ENCODE assay signal across 21 mouse cellular contexts in genomic region chr19:40325381-40325780, GRCm38 (mm10). TPM values are rescaled to one million over a fixed set of nuclear protein-coding genes. Genes with fewer than 3 reads are reported as not detected.
A peak's percentile ranks its signal among the peaks of the same experiment; 100 is the strongest.
DNase-seq lines count a peak whose midpoint lies in the region; ATAC-seq and TF ChIP-seq lines count a peak whose summit lies in the region.
"Had no signal": no experiment of that assay in that cellular context is flagged by ENCODE, and none has a peak within 500 bp of the region (broad histone marks: within the 10 kb centered on the region; RNA-seq: fewer than 3 reads in every experiment).

No protein-coding gene starts in this region.

- no peak for TF ChIP-seq CTCF in midbrain, postnatal 0 days (IDR thresholded peaks at IDR 0.05)

- no peak overlapping the region for H3K27ac ChIP-seq in kidney, embryonic 15.5 days
- H3K27ac ChIP-seq in midbrain, postnatal 0 days (ENCODE audit: low read depth, low read length), result no peak overlapping the region
- H3K27ac ChIP-seq in midbrain, embryonic 15.5 days, result no peak overlapping the region
- H3K27ac ChIP-seq: embryonic facial prominence, embryonic 10.5 days; forebrain, embryonic 13.5 days; heart, embryonic 10.5 days; hindbrain, embryonic 15.5 days had no signal

- no peak overlapping the region for H3K4me2 ChIP-seq in kidney, embryonic 15.5 days
- no peak overlapping the region for H3K4me2 ChIP-seq in midbrain, postnatal 0 days (ENCODE audit: low read depth, low read length, poor library complexity, severe bottlenecking)
- H3K4me2 ChIP-seq in midbrain, embryonic 15.5 days, result no peak overlapping the region
- H3K4me2 ChIP-seq: forebrain, embryonic 13.5 days; hindbrain, embryonic 15.5 days had no signal

- WGBS in kidney, embryonic 15.5 days, result 81% methylated on average over 8 of the region's 8 CpGs
- 82% methylated on average over 8 of the region's 8 CpGs for WGBS in midbrain, postnatal 0 days
- 88% methylated on average over 8 of the region's 8 CpGs for WGBS in midbrain, embryonic 15.5 days

- no peaks in the 10 kb centered on the region for H3K9me3 ChIP-seq in kidney, embryonic 15.5 days (replicated peaks)
- no peaks in the 10 kb centered on the region for H3K9me3 ChIP-seq in midbrain, postnatal 0 days (ENCODE audit: low read length)
- no peaks in the 10 kb centered on the region for H3K9me3 ChIP-seq in midbrain, embryonic 15.5 days
- H3K9me3 ChIP-seq: embryonic facial prominence, embryonic 10.5 days; forebrain, embryonic 13.5 days; heart, embryonic 10.5 days; hindbrain, embryonic 15.5 days had no signal

- H3K4me3 ChIP-seq in kidney, embryonic 15.5 days (replicated peaks), result no peak overlapping the region
- no peak overlapping the region for H3K4me3 ChIP-seq in midbrain, postnatal 0 days (ENCODE audit: low read depth, low read length)
- H3K4me3 ChIP-seq in midbrain, embryonic 15.5 days, result no peak overlapping the region
- H3K4me3 ChIP-seq: embryonic facial prominence, embryonic 10.5 days; forebrain, embryonic 13.5 days; heart, embryonic 10.5 days; hindbrain, embryonic 15.5 days had no signal

- H3K36me3 ChIP-seq in kidney, embryonic 15.5 days, result peaks cover 30% of the 10 kb centered on the region
- H3K36me3 ChIP-seq in midbrain, postnatal 0 days (ENCODE audit: insufficient read depth, low read length), result peaks cover 44% of the 10 kb centered on the region
- H3K36me3 ChIP-seq in midbrain, embryonic 15.5 days (replicated peaks), result peaks cover 6% of the 10 kb centered on the region; the same call in 1 of the 2 replicates

- H3K27me3 ChIP-seq in kidney, embryonic 15.5 days, result no peaks in the 10 kb centered on the region
- H3K27me3 ChIP-seq in midbrain, postnatal 0 days (ENCODE audit: insufficient read depth, low read length), result no peaks in the 10 kb centered on the region
- no peaks in the 10 kb centered on the region for H3K27me3 ChIP-seq in midbrain, embryonic 15.5 days (replicated peaks)
- H3K27me3 ChIP-seq: forebrain, embryonic 13.5 days; hindbrain, embryonic 15.5 days had no signal

- DNase-seq in heart, adult 11 months, result peak; percentile 90
- DNase-seq in heart, postnatal 10 days, result no peak
- DNase-seq in kidney, adult 8-10 months, result no peak
- no peak for DNase-seq in midbrain, postnatal 0 days (ENCODE audit: low spot score)
- DNase-seq in adrenal gland, adult 2 months, result no peak
- DNase-seq: adrenal gland, adult 8-10 months; adrenal gland, postnatal 36 days; B cell, adult 2 months; cerebellum, adult 2 months; cerebellum, postnatal 10 days; forebrain, postnatal 0 days; gastrocnemius, postnatal 14 days; heart, postnatal 14 days had no signal

- ATAC-seq in kidney, embryonic 15.5 days (replicated peaks; ENCODE audit: low FRiP score), result peak; percentile 29; the same call in 1 of the 2 replicates
- ATAC-seq in midbrain, postnatal 0 days (ENCODE audit: low FRiP score), result 0 out of 2 replicates have a peak, but pooled peaks have one; percentile 38
- ATAC-seq in midbrain, embryonic 15.5 days (replicated peaks), result no peak
- ATAC-seq: CD4-positive, CD25-positive, alpha-beta regulatory T cell, adult 4 months; forebrain, embryonic 13.5 days; forebrain, postnatal 0 days had no signal

- H3K9ac ChIP-seq in kidney, embryonic 15.5 days, result no peak overlapping the region
- no peak overlapping the region for H3K9ac ChIP-seq in midbrain, postnatal 0 days (replicated peaks; ENCODE audit: low read length, poor library complexity, severe bottlenecking)
- no peak overlapping the region for H3K9ac ChIP-seq in midbrain, embryonic 15.5 days
- H3K9ac ChIP-seq: forebrain, embryonic 13.5 days; forebrain, postnatal 0 days; hindbrain, embryonic 15.5 days had no signal

- intact Hi-C loops in heart, postnatal 10 days (cut with DNase I), result no loop called here

- H3K4me1 ChIP-seq in kidney, embryonic 15.5 days, result no peaks in the 10 kb centered on the region
- H3K4me1 ChIP-seq in midbrain, postnatal 0 days (ENCODE audit: insufficient read depth, low read length), result no peaks in the 10 kb centered on the region
- H3K4me1 ChIP-seq in midbrain, embryonic 15.5 days, result no peaks in the 10 kb centered on the region
- H3K4me1 ChIP-seq: forebrain, embryonic 13.5 days; hindbrain, embryonic 15.5 days had no signal

RNA-seq across cellular contexts. Expression of gene Pdlim1, which starts 53.7 kb away (rescaled TPM):
- 100 to 1,000 TPM; 235 to 249 TPM for total RNA-seq in heart, postnatal 10 days (2021)
- 38.4 and 38.9 TPM in 2 replicates for polyA plus RNA-seq in kidney, embryonic 15.5 days (2015; fragmentation: Nextera tagmentation; extraction: Ambion mirVana)
- 0.71 and 1.5 TPM in 2 replicates for total RNA-seq in midbrain, postnatal 0 days (2014; rRNA removed)
- polyA plus RNA-seq in midbrain, postnatal 0 days (2015; fragmentation: Nextera tagmentation; extraction: Ambion mirVana), result 4.4 and 4.5 TPM in 2 replicates
- 9.6 and 10.4 TPM in 2 replicates for polyA plus RNA-seq in midbrain, embryonic 15.5 days (2015; fragmentation: Nextera tagmentation; extraction: Ambion mirVana)
- 10 to 100 TPM; 20.9 to 25.8 TPM for total RNA-seq in adrenal gland, adult 2 months (2021)
- polyA plus RNA-seq in adrenal gland, adult 2 months (2012; rRNA removed), result 3.7 and 4.9 TPM in 2 replicates
- total RNA-seq: MEL had no signal
